Mouse (Mus musculus) urinary bladder, postnatal 14 days (tissue): ENCODE measurements at regions not wholly inside any gene's neighbourhood (a gene's known extent, or its start where the extent isn't known, plus 50 kb on each side); places are given as distances from the start of the nearest gene placed in this dataset.

Source experiments
- DNase-seq: peaks from one replicate; pipeline ENCODE4 v3.0.0; 2021; ENCODE audit warnings: low spot score

DNA sequence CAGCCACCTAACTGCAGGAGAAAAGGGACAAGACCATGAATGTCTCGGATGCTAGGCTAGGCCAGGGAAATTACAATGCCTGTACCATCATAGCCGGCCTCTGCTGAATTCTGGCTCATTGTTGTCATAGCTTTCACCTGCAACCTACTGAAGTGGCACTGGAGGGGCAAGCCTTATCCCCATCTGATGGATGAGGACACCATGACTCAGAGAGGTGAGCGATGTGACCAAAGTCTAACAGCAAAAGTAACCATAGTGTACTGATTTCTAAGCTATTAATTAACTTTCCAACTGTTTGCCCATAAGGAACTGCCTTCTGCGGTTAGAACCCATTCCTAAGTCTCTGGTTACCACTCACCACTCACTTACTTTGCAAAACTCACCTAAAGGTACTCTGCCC lies 536.6 kb upstream of the Klf4 start:
- DNase-seq = no peak

DNA sequence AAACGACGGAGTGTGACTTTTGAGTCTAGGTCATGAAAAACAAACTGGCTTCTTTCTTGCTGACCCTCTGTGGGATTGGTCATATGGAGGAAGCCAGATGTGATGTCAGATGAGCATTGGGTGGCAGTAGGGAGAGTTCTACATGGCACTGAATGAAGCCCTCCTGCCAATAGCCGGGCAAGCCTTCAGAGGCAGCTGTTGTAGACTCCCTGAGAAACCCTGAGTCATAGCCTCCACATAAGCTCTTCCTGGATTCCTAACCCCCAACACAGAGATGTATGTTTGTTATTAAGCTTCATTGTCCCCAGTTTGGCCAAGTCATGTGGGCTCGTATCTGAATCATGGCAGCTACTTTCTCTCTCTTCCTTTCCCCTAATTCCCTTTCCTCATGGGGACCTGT lies 532.4 kb upstream of the Klf4 start:
- DNase-seq = no peak

DNA sequence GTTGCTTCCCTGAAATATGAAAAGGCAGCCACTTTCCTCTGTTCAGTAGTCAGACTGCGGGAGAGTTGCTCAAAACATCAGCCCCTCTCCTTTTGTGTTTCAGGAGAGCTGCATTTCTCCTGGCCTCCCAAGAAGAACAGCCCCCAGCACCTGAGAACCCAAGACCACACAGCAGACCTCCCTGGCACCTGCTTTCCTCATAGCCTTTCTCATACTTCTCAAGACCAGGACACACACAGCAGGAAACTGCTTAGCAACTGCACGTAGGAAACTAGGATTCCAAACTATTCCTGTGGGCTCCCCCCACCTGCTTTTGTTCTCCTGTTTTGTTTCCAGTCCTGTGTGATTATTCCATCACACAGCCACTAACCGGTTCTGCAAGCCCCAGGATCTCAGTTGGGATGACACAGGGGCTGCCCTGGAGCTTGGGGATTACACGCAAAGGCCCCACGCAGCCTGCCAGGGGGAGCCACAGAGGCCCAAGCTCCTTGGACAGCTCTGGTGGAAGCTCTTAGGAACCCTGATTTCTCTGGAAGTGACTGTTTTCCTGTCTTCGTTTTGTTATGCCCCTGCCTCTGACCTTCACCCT lies 519.6 kb upstream of the Klf4 start:
- DNase-seq = no peak

DNA sequence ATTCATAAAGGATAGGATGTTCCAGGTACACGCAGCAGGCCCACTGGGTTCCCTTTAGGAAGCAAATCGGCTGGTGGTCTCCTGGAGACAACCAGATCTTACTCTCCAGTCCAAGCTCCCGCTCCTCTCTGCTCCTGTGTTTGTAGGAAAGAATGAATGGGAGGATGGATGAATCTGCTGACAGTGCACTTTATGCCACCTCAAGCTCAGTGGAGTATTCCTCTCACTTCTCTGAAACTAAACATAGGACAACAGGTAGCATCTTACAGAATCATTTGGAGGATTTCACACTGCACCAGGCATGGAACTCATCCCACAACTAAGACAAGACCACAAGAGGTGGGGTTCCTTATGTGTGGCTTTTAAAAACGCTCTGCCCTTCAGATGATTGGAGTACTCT lies 507.1 kb upstream of the Klf4 start:
- DNase-seq = no peak

DNA sequence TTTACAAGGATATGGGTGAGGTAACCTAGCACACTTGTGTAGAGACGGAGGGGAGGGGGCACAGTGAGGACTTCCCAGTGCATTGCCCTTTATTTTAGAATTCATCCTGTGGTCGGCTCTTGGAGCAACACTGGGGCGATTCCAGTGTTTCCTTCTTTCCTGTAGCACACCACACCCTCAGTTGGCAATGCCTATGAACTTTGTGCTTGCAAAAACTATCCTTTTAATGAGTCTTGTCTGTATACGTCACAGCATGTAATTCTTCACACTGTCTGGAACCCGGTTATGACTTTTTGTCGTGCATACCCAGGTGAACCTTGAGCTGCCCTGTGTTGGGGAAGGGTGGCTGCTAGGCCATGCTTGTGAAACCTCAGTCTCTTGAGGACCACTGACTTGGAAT lies 504.1 kb upstream of the Klf4 start:
- no peak for DNase-seq

DNA sequence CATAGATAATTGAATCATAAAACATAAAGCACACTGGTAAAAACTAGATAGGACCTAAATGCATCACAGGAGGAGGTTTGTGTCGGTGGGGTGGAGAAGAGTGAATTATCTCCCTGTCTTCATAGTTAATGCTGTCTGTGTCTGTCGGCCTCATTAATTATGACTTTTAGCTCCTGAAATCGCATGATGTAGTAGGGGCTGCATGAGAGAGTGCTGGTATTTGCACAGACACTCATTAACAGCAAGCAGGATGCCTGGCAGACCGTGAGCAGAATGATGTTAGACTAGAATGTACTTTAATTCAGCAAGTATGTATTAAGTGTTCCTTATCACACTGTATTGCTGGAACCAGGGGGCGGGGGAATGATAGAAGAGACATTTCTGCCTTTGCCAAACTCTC lies 503.3 kb upstream of the Klf4 start:
- no peak for DNase-seq

DNA sequence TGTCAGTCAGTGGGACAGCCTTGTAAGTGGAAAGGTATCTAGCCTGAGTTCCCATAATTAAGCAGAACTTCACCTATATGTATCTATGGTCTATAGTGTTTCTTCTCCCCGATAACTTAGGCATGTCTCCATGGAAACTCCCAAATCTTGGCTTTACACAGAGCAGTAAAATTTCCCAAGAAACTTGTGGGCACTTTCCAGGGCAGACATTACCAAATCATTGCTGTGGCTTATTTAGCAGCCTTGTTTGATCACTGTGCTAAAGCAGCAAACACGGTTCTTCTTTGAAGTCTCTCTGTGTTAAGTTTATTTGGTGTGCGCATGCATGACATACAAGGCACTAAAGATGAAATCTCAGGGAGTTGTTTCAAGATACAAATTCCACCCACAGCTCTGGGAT lies 496.2 kb upstream of the Klf4 start:
- DNase-seq = no peak

DNA sequence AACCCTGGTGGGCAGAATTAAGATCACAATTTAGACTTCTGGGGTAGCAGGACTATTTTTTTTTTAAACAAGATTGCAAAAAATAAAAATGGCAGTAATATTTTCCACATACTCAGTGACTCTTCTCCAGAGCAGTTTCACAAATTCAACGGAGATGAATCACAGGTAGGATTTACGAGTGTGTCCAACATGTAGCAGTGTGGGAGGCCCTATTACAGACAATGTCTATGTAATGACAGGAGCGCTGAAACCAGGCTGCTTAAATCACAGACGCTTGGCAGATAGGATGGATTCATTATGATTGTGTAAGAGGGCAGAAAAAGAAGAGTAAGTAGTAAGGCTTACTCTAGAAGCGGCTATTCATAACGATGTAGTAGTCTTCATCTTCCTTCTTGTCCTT lies 495.0 kb upstream of the Klf4 start:
- no peak for DNase-seq

DNA sequence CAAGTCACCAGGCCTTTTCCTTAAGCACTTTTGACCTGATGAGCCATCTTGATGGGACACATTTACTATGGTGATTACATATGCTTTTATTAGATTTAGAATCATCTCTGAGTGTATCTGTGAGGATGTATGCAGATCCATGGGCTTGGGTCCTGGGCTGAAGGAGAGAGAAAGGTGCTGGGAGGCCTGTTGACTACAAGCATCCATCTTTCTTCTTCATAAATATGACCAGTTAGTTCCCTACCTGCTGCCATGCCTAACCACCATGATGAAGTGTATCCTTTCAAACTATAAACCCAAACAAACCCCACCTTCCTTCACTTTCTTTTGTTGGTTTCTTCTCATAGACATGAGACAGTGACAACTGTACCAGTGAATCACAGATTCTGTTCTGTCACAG lies 492.2 kb upstream of the Klf4 start:
- DNase-seq = no peak

DNA sequence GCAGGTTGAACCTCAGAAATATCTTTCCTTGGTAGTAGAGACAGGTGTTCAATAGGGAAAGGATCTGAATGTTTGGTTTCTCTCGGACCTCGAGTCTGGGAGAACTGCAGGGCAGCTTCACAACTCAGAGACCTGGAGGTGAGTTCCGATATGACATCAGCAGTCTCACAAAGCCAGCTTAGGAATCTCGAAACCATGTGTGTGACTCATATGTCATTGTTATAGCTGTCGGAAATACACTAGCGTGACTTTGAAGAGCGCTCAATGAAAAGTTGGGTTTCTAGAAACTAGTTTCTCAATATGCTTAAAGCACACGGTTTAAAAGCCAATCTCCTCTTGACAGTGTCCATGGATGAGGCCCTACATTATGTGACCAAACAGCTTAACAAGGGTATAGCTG lies 485.9 kb upstream of the Klf4 start:
- no peak for DNase-seq

DNA sequence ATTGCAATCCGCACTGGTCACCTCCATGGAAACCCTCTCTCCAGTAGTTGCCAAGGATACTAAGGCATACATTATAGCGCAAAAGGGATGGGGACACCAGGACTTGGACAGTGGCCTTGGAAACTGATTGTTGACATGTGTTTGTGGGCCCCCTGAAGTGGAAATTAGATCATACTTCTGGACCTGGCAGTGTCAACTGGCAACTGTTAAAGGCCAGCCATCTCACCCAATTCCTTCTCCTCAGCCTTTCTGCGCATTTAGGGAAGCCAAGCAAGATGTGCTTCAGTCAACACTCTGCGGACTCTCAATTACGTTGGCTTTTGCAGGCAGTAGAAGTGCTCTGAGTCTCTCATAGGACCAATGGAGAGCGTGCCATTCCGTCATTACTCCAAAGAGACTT lies 483.2 kb upstream of the Klf4 start:
- DNase-seq = no peak

DNA sequence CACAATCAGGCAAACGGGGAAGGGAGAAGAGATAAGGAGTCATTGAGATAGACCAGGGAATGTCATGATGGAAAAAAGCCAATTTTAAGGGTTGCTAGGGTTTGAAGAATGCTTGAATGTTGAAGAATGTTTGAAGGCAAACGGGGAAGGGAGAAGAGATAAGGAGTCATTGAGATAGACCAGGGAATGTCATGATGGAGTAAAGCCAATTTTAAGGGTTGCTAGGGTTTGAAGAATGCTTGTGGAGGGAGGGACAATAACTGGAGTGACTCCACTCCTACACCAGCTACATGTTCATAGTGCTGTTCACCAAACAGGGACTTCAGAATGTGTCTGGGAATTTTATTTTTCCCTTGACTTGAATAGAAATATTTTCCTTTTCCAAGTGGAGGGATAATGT lies 476.0 kb upstream of the Klf4 start:
- DNase-seq = no peak

DNA sequence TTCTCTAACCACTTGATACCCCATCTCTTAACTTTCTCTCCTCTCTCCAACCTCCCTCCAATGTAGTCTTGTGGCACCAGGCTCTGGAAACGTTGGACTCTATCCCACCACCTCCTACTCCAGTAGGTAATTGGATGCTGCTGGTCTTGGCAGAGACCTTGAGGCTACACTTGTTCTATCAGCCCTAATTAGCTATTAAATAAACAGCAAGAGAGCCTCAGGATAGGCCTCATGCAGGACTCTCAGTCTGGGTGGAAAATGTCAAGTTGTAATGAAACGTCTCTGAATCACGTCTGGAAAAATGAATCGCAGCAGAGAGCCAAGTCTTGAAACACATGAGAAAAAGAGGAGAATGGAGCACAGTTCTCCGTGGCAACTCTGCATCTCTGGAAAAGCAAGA lies 472.0 kb upstream of the Klf4 start:
- DNase-seq = no peak

DNA sequence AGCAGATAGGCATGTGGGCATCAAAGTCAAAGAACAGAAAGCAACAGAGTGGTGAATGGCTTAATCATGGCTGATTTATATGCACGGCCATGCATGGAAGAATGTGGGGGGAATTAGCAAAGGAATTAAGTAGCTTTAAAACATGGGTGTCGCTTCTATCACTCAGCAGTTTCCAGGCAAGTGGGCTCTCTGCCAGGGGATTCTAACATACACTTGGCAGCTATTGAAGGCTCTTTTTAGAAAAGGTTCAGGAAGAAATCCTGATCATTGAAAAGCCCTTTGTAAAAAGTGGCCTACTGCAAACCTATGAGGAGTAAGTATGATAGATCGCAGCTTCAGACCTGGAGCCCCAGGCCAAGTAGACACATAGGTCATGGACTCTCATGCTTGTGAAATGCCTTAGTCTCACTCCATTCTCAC lies 469.1 kb upstream of the Klf4 start:
- no peak for DNase-seq

DNA sequence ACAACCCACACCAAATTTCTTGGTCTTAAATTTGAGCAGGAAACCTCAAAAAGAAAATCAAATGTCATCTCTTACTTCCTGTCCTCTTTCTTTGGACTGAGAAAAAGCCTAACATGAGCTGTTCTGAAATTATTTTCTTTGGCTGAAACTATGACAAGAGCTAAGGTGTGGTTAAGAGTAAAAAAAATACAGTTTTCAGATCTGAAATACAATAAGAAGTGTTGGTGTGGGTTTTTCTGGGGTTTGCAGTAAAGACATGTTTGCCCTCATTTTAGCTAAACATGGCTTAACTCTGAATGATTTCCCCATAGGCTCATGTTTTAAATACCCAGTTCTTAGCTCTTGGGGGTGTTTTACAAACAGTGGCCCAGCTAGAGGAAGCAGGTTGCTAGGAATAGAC lies 451.8 kb upstream of the Klf4 start:
- no peak for DNase-seq

DNA sequence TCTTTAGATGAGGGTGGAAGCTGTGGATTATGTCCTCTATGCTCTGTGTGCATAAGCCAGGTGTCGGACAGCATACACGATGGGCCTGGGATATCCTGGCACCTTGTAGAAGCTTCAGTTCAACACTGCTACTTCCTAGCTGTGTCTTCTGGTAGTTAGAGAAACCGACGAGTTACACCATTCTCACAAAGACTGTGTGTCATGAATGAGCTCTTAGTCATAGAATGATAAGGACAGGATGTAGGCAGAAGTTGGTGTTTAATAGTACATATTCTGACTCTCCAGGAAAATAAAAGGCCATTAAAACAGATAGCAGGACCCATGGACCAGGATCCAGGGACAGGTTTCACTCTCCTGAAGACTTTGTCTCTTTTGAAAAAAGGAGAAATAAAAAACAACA lies 446.3 kb upstream of the Klf4 start:
- no peak for DNase-seq

DNA sequence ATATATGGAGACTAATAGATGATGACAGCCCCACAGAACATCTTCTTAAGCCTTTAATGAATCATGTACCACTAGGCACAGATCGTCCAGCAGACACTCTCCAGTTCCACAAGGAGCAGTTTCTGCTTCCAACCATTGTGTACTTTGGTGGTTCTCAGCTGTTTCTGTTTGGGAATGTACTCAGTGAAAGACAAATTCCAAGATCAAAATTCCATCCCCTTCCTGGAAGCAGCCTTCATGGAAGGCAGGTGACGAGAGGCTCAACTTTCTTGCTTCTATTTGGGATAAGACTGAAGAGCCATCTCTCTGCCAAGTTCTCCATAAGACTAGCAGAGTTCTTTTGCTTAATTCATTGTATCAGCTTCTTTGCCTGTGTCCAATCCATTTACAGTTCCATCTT lies 444.0 kb upstream of the Klf4 start:
- no peak for DNase-seq

DNA sequence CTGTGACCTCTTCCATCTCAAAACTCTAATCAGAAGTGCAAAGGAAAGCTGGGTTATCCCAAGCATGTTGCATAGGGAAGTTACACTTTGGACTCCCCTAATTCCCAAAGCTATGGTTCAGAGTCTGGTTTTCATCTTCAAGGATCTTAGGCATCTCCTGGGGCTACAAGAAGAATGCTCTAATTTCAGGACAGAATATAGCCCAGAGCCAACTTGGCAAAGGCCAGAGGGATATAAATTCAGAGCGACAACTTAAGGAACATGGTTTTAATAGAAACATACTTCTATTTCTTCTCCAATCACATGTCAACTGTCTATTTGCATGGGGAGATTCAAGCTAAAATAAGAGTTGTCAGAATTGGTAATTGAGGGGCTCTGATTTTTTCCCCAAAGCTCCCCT lies 441.4 kb upstream of the Klf4 start:
- DNase-seq = no peak

DNA sequence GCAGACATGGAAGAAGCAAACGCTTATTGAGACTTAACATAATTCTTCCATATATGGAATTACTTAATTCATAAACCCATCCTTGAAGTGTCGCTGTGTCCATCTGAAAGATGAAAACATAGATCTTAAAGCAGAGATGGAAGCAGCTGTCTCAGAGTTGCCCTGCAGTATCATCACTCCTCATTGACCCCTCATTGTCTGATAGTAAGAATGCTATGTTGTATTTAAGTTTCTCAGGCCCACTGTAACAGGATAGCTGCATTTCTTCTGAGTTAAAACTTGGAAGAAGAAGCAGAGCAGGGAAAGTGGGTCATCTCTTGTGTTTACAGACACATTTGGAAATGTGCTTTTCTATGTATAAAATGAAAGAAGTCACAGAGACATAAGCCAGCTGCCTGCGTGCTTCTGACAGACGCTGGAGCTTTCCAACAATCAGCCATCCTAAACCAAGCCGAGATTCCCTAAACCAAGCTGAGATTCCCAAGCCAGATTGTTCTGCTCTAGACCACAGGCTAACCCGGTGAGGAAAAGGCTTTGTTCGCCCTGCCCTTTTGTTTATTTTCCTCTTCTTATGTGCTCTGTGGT lies 440.1 kb upstream of the Klf4 start:
- no peak for DNase-seq

DNA sequence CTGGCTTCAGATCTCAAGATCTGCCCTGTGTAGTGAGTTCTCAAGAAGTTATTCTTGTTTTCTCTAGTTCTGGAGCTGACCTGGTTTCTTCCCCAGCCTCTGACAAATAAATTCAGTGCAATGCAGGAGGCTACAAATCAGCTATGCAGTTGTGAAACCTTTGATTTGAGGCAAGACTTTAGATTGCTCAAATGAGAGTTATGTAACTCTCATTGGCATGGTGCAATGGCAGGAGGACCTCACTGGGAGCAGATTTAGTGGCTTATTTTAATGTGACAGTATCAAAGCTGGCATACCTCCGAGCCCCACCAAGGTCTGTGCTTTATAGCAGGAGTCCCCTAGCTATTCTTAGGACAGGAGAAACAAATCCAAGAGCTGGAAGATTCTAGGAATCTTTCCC lies 427.8 kb upstream of the Klf4 start:
- no peak for DNase-seq

DNA sequence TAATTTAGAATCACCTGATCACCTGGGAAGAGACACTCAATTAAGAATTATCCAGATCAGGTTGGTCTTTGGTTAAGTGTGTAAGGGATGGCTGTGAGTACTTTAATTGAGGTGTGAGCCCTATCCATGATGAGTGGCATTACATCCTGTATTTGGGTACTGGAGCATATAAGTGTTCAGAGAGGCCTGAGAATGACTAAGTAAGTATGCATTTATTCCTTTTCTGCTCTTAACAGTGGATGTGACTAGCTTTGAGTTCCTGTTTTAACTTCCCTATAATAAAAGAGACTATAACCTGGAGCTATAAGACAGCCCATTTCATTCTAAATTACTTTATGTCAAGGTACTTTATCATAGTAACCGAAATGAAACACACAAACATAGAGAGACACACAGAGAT lies 421.4 kb upstream of the Klf4 start:
- no peak for DNase-seq

DNA sequence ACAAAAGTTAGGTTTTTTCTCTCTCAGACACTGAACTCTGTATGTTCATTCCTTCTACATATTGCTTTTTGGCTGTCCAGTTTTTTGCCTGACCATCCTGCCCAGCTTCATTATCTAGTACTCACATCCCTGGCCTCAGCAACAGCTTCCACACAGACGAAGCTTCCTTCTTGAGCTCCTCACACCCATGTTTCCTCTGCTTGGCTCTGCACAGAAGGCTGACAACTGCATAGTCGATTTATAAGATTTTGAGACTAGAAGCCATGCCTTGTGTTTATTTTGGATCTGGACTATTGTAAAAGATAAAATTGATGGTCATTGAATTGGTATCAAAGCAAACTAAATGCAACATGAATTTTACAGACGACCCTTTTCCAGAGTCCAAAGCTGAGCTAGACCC lies 420.0 kb upstream of the Klf4 start:
- DNase-seq = no peak

DNA sequence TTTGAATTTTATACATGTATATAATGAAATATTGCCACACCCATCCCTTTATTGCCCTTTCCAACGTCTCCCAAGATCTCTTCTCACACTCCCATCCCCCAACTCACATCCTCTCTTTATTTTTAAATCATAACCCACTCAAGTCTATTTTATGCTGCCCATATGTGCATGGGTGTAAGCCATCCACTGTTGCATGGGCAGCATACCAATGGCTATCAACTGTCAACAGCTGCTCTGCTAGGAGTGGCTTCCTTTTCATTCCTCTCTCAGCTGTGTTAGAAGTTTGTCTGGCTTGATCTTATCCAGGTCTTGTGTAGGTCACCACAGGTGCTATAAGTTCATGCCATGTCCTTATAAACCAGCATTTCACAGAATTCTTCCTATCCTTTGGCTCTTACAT lies 409.2 kb upstream of the Klf4 start:
- DNase-seq = no peak

DNA sequence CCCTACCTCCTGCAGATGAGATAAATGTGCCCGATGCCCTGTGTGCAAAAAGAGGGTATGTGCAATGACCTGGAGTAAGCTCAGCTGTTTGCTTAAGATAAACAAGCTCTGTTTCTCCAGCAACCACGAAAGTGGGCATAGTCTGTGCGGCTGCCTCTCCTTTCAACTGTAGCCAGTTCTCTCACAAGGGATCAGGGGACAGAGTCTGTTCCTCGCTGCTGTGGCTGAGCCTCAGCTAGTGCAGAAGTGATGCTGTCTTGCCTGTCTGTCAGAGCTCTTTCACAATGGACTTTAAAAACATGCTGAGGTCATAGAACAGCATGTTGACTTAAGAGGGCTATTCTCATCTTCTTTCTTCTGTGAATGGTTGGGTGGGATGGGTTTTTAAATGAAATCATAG lies 406.1 kb upstream of the Klf4 start:
- no peak for DNase-seq

DNA sequence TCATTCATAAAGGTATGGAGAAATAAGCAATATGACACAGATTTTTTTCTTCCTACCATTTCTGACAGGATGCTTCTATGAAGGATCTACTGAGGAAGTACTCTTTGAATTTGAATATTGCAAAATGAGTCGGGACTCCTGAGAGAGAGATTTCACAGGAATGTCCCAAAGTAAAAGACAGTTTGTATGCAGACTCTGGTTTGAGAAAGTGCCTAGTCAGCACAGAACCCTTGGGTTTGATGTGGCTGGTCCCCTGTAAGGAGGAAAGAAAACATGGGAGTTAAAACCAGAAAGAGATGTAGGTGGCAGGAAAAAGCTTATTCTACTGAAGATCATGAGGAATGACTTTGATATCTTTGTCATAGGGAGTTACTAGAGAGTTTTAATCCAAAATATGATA lies 405.6 kb upstream of the Klf4 start:
- DNase-seq = no peak
